Mouse (Mus musculus): Measurements from ENCODE around the gene Fes. TPM values are rescaled to one million over a fixed set of nuclear protein-coding genes. Genes with fewer than 3 reads are reported as not detected.

Fes gene
- polyA plus RNA-seq (2014; fragmentation: Illumina TruSeq; extraction: RNeasy Lipid Tissue Mini Kit (QIAGEN cat#74804); ENCODE audit: low read depth, low replicate concordance): 0.45 TPM

DNA sequence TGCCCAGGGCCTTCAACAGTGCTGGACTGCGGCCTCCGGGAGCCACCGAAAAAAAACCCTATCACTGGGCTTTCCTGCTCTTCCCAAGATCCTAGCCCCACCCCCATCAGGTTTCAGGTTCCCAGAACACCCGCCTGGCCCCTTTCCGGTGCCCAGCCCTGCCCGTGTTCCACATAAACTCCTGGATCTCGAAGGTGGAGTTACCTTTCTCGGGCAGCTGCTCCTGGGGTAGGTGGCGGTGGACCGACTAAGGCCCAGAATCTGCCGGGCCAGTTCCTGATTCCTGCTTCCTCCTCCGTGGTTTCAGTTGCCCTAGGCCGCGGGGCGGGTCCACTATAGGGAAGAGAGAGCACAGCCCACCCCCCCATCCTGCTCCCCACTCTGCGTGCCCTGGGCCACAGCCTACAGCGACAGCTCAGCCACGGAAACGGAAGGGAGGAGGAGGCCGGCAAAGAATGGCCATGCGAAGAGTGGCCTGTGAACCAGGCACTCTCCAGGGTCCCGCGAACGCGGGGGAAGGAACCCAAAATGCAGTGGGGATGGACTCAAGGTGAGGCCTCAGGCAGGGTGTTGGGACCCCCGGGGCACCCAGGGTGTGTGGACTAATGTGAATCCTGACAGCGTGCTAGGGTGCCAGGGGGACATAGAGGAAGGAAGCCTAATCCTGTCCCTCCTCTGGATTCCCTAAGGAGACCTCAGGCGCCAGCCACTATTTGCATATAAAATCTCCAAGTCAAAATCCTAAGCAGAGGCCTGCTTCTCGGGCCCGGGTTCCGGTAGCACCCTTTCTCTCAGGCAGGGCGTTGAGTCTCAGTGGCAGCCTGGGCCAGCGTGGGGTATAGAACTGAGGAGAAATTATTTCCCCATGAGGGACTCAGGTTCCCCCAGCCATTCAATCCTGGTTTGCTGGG lies at the start of gene Fes:
Fes (minus strand) TSS at position 314 of the 911 bp plus-strand sequence.

DNA sequence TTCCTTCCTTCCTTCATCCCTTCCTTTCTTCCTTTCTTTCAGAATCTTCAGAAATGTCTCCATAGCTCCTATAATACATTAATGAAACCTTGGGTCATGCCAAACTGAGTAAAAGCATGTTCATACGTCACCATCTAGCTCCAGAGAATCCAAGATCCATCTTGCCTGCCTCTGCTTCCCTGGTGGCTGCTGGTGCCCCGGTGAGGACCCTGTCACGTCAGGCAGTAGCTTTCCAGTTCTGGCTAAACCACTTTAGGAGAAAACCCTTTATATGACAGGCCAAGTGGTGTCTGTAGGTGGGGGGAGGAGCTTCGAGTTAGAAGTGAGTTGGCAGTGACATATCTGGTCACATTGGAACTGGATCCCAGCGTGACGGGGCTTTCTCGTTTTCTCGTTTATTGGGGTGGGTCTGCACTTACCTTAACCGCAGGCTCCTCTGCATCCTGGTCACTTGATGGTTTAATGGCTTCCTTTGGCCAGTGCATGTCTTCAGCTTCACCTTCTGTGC lies 17.5 kb upstream of the Fes start, which contains the start of gene Furin:
Furin (minus strand) TSS at position 249 of the 508 bp plus-strand sequence.

DNA sequence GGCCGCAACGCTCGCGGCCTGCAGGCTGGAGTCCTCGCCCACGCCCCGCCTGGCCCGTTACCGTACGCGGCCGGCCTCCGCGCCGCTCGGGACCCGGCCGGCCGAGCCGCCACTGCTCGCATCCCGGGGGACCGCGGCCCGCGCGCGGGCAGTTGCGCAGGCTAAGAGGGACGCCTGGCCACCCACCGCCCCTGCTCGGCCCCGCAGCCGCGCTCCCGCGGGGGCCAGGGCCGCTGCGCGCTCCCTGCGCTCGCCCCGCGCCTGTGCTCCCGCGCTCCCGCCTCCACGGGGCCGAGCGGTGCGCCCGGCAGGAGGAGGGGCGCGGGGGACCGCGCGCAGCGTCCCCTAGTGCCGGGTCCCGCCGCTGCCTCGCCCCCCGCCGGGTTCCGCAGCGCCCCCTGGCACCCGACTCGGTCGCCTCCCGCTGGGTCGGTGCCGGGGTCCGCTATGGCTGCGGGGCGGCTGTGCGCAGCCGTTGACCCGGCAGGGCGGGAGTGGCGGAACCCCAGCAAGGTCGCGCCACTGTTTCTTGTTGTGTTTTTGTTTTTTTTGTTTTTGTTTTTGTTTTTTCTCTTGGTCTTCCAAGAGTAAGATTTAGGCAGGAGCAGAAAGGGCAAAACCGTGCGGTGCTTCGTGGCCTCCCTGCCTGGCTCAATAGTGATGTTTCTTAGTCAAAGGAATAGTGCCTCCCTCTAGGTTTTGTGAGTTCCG lies 16.6 kb downstream of the Fes start, which contains the start of gene Man2a2:
Man2a2 (minus strand) TSS at position 335 of the 711 bp plus-strand sequence.

DNA sequence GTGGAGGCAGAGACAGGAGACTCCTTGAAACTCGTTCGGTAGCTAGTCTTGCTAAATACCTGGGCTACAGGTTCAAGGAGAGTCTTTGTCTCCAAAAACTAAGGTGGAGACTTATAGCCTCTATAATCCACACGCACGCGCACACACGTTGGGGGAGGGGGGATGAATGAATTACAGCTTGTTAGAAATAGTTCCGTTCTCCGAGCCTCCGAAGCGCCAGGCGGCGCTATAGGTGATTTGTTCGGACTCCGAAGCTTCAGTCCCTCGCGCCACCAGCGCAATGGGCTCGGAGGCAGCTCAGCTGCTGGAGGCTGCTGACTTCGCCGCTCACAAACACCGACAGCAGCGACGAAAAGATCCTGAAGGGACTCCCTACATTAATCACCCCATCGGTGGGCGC lies 44.9 kb downstream of the Fes start, which contains the start of gene Hddc3:
Hddc3 (plus strand) TSS at position 247 of the 400 bp plus-strand sequence.

DNA sequence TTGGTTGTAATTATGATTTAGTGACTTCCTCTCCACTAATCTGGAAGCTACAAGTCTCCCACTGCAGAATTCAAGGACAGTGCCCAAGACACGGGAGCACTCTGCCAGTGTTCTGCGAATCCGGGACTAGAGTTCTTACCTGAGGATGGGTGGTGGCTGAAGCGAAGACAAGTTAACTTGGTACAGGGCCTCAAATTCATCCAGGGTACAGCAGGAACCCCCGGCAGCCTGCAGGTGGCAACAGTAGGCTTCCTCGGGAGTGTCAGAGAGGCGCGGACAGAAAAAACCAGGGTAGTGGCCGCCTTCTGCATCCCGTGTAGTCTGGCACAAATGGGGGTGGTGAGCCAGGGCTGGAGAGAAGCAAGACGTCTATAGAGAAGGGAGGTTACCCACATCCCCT lies 47.0 kb downstream of the Fes start, which contains the start of gene Unc45a:
Unc45a (minus strand) TSS at position 213 of the 400 bp plus-strand sequence.

Other genes starting within 250 kb of the Fes start
- gene Sema4b, start 201.1 kb downstream of the Fes start, polyA plus RNA-seq (2014; fragmentation: Illumina TruSeq; extraction: RNeasy Lipid Tissue Mini Kit (QIAGEN cat#74804); ENCODE audit: low read depth, low replicate concordance): 0.42 TPM
- gene Cib1, start 155.1 kb downstream of the Fes start, polyA plus RNA-seq (2014; fragmentation: Illumina TruSeq; extraction: RNeasy Lipid Tissue Mini Kit (QIAGEN cat#74804); ENCODE audit: low read depth, low replicate concordance): 18.7 TPM
- gene Gdpgp1, start 155.1 kb downstream of the Fes start, polyA plus RNA-seq (2014; fragmentation: Illumina TruSeq; extraction: RNeasy Lipid Tissue Mini Kit (QIAGEN cat#74804); ENCODE audit: low read depth, low replicate concordance): 1.2 TPM
- gene Ttll13, start 141.6 kb downstream of the Fes start, polyA plus RNA-seq (2014; fragmentation: Illumina TruSeq; extraction: RNeasy Lipid Tissue Mini Kit (QIAGEN cat#74804); ENCODE audit: low read depth, low replicate concordance): 0.24 TPM
- 8.6 TPM for gene Ngrn, start 126.7 kb downstream of the Fes start, polyA plus RNA-seq (2014; fragmentation: Illumina TruSeq; extraction: RNeasy Lipid Tissue Mini Kit (QIAGEN cat#74804); ENCODE audit: low read depth, low replicate concordance)
- 2.4 TPM for gene Vps33b, start 118.3 kb downstream of the Fes start, polyA plus RNA-seq (2014; fragmentation: Illumina TruSeq; extraction: RNeasy Lipid Tissue Mini Kit (QIAGEN cat#74804); ENCODE audit: low read depth, low replicate concordance)
- gene Prc1, start 93.5 kb downstream of the Fes start, polyA plus RNA-seq (2014; fragmentation: Illumina TruSeq; extraction: RNeasy Lipid Tissue Mini Kit (QIAGEN cat#74804); ENCODE audit: low read depth, low replicate concordance): 0.40 TPM
- gene Rccd1, start 63.5 kb downstream of the Fes start, polyA plus RNA-seq (2014; fragmentation: Illumina TruSeq; extraction: RNeasy Lipid Tissue Mini Kit (QIAGEN cat#74804); ENCODE audit: low read depth, low replicate concordance): 3.3 TPM
- gene Unc45a, start 46.9 kb downstream of the Fes start, polyA plus RNA-seq (2014; fragmentation: Illumina TruSeq; extraction: RNeasy Lipid Tissue Mini Kit (QIAGEN cat#74804); ENCODE audit: low read depth, low replicate concordance): 1.1 TPM
- 2.6 TPM for gene Hddc3, start 44.8 kb downstream of the Fes start, polyA plus RNA-seq (2014; fragmentation: Illumina TruSeq; extraction: RNeasy Lipid Tissue Mini Kit (QIAGEN cat#74804); ENCODE audit: low read depth, low replicate concordance)
- gene Man2a2, start 16.6 kb downstream of the Fes start, polyA plus RNA-seq (2014; fragmentation: Illumina TruSeq; extraction: RNeasy Lipid Tissue Mini Kit (QIAGEN cat#74804); ENCODE audit: low read depth, low replicate concordance): 7.8 TPM
- gene Furin, start 17.5 kb upstream of the Fes start, polyA plus RNA-seq (2014; fragmentation: Illumina TruSeq; extraction: RNeasy Lipid Tissue Mini Kit (QIAGEN cat#74804); ENCODE audit: low read depth, low replicate concordance): 4.3 TPM
- gene Blm, start 147.2 kb upstream of the Fes start, polyA plus RNA-seq (2014; fragmentation: Illumina TruSeq; extraction: RNeasy Lipid Tissue Mini Kit (QIAGEN cat#74804); ENCODE audit: low read depth, low replicate concordance): 3.0 TPM